Mouse (Mus musculus): ENCODE results near the gene Pan2.
A peak's percentile ranks its signal among the peaks of the same experiment; 100 is the strongest.

DNA sequence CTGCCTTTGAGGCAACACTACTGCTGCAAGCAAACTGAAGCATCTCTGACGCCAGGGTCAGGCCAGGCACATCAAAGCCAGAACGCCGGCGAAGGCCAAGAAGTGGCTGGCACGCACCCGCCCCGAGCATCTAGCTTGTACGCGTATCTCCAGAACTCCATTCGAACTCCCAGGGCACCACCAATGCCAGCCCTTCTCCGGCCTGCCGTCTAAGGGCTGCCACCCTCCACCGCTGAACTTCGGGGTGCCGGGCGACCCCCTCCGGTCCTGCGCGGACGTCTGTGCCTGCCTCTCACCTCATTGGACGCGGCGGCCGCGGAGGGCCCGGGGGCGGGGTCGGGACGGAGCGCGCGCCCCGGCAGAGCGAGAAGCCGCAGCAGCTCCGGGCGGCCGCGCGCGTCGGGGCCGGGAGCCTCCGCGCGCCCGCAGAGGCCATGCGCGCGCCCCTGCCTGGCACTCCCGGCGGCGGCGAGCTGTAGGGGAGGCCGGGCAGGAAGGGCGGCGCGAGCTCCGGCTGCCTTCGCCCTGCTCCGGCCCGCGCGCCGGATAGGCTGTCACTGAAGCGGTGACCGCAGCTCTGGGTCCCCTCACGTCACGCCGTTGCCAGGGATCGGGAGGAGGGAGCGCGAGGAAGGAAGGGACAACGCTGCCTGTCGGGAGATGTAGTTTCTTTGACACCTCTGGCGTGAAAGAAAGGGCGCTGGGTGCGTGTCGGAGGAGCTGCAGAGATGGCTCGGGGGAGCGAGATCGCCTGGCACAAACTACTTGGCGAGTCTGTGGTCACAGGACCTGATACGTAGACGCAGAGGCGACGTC lies 65.5 kb downstream of the Pan2 start, which contains the start of gene Coq10a:
- TF ChIP-seq POLR2A (IDR thresholded peaks at IDR 0.05; ENCODE audit: control insufficient read depth, extremely low read depth, insufficient read depth, low read length, poor library complexity) (peak; percentile 93; the same call in 1 of the 2 replicates), CTCF (IDR thresholded peaks at IDR 0.05; ENCODE audit: borderline replicate concordance, control insufficient read depth, extremely low read depth, insufficient read depth, low read length, poor library complexity) (peak; percentile 45; the same call in 1 of the 2 replicates)
